Mouse (Mus musculus) ES-E14 (cell line): ENCODE data around the gene Ralbp1. TPM values are rescaled to one million over a fixed set of nuclear protein-coding genes. Genes with fewer than 3 reads are reported as not detected.

Experiments used
- DNase-seq: peaks from one replicate; pipeline ENCODE4 v3.0.0-alpha.2; 2013; ENCODE audit warnings: low read depth, low spot score
- H3K27ac ChIP-seq: 2 replicates; pipeline ENCODE4 v1.5.1; 2012; ENCODE audit warnings: low read depth, mild to moderate bottlenecking, low read length, moderate library complexity, mixed read lengths; ENCODE audit not compliant: poor library complexity, insufficient read depth, severe bottlenecking
- H3K36me3 ChIP-seq: 2 replicates; pipeline ENCODE4 v1.6.1; 2012; ENCODE audit warnings: mild to moderate bottlenecking, low read length, moderate library complexity, mixed read lengths; ENCODE audit not compliant: control insufficient read depth, poor library complexity, insufficient read depth, severe bottlenecking
- H3K4me1 ChIP-seq, 2 experiments: fragments of 150-350 bp in 1 of 2; sonication (generic) in 1 of 2; 2 replicates each; pipeline ENCODE4 v1.6.1; 2012; ENCODE audit warnings: low read length in 2 of 2, mild to moderate bottlenecking in 1 of 2, mixed read lengths in 1 of 2; ENCODE audit not compliant: control insufficient read depth in 2 of 2, insufficient read depth in 2 of 2, poor library complexity in 1 of 2
- H3K4me3 ChIP-seq, 2 experiments: fragments of 150-350 bp in 1 of 2; sonication (generic) in 1 of 2; 2 replicates each; pipeline ENCODE4 v1.5.1; 2012; ENCODE audit warnings: low read length in 2 of 2, low read depth in 1 of 2, mild to moderate bottlenecking in 1 of 2, mixed read lengths in 1 of 2; ENCODE audit not compliant: insufficient read depth in 1 of 2, poor library complexity in 1 of 2, severe bottlenecking in 1 of 2
- H3K9ac ChIP-seq: 2 replicates; pipeline ENCODE4 v1.6.1; 2012; ENCODE audit warnings: low read depth, mild to moderate bottlenecking, low read length, mixed read lengths; ENCODE audit not compliant: poor library complexity, insufficient read depth, severe bottlenecking
- H3K9me3 ChIP-seq: fragments of 150-350 bp; sonication (generic); 2 replicates; pipeline ENCODE4 v1.6.1; 2012; ENCODE audit warnings: low read depth, mild to moderate bottlenecking, low read length; ENCODE audit not compliant: control insufficient read depth, insufficient read depth
- CHD2 ChIP-seq: IDR thresholded peaks from 2 replicates; pipeline ENCODE4 v1.6.1; 2014; ENCODE audit warnings: mild to moderate bottlenecking, low read depth, low read length, inconsistent platforms
- HCFC1 ChIP-seq: IDR thresholded peaks from 2 replicates; pipeline ENCODE4 v1.6.1; 2012; ENCODE audit warnings: low read length, inconsistent platforms, borderline replicate concordance; ENCODE audit not compliant: insufficient read depth
- MAFK ChIP-seq: IDR thresholded peaks from 2 replicates; pipeline ENCODE4 v1.6.1; 2014; ENCODE audit warnings: mild to moderate bottlenecking, low read depth, low read length, inconsistent platforms; ENCODE audit not compliant: insufficient read depth
- ZC3H11A ChIP-seq: IDR thresholded peaks from 2 replicates; pipeline ENCODE4 v1.6.1; 2012; ENCODE audit warnings: low read depth, mild to moderate bottlenecking, inconsistent platforms, low read length, borderline replicate concordance
- ZNF384 ChIP-seq: IDR thresholded peaks from 2 replicates; pipeline ENCODE4 v1.6.1; 2012; ENCODE audit warnings: low read depth, low read length, inconsistent platforms
- in situ Hi-C, 2 experiments: fragments of 600-800 bp; cut with MboI; formaldehyde crosslinking; loops; one replicate each; pipeline ENCODE4 v1.15.1; 2025; ENCODE audit warnings: low sequenced_read_pairs in 2 of 2, inconsistent platforms in 1 of 2; ENCODE audit not compliant: unreplicated experiment in 2 of 2
- total RNA-seq: library from RNA; depleted of rRNA; stranded (reverse); fragments of 300-350 nt; gene quantifications from 2 replicates; pipeline ENCODE4 v1.2.3, GENCODE M21; 2012

The Ralbp1 gene
- total RNA-seq, 1 experiment, result 57.6 TPM

- Histone ChIP-seq H3K9ac (peak overlapping the region; percentile 33; the same call in 1 of the 2 replicates), H3K9me3 (no peaks in the 10 kb centered on the region), H3K27ac (no peak overlapping the region), H3K4me3 (peak overlapping the region in 1 of 2 experiments; percentile 10; a peak in 1 of 4 replicates), H3K36me3 (no peaks in the 10 kb centered on the region), H3K4me1 (peaks cover 0 to 9% of the 10 kb centered on the region in 2 experiments; a peak in 2 of 4 replicates)
- in situ Hi-C loops, result no loop called here
- TF ChIP-seq MAFK (no peak), HCFC1 (no peak), ZNF384 (no peak), CHD2 (no peak), ZC3H11A (no peak)
- no peak for DNase-seq
Observed at GRCm38 (mm10) chr17:65905241-65905640, 19.6 kb upstream of the Ralbp1 start.

GRCm38 (mm10) chr17:65903826-65904225 is 18.2 kb upstream of the Ralbp1 start:
- in situ Hi-C loops, result no loop called here
- Histone ChIP-seq H3K9ac (no peak overlapping the region), H3K4me3 (no peak overlapping the region), H3K9me3 (no peaks in the 10 kb centered on the region), H3K27ac (no peak overlapping the region), H3K36me3 (no peaks in the 10 kb centered on the region), H3K4me1 (peaks cover 0 to 9% of the 10 kb centered on the region in 2 experiments; a peak in 2 of 4 replicates)
- TF ChIP-seq MAFK (no peak), ZNF384 (no peak), CHD2 (no peak), HCFC1 (no peak), ZC3H11A (no peak)
- no peak for DNase-seq

- Histone ChIP-seq H3K27ac (no peak overlapping the region), H3K4me3 (no peak overlapping the region), H3K36me3 (no peaks in the 10 kb centered on the region), H3K4me1 (peaks cover 0 to 9% of the 10 kb centered on the region in 2 experiments; a peak in 2 of 4 replicates), H3K9me3 (no peaks in the 10 kb centered on the region), H3K9ac (no peak overlapping the region)
- no peak for DNase-seq
- TF ChIP-seq CHD2, result no peak
- no peak for TF ChIP-seq ZC3H11A
- in situ Hi-C loops, result no loop called here
Observed at GRCm38 (mm10) chr17:65903011-65903410, 17.4 kb upstream of the Ralbp1 start.

- in situ Hi-C loops, result no loop called here
- H3K36me3 ChIP-seq, result no peaks in the 10 kb centered on the region
- peaks cover 0 to 9% of the 10 kb centered on the region in 2 experiments; a peak in 2 of 4 replicates for H3K4me1 ChIP-seq
- no peak overlapping the region for H3K9ac ChIP-seq
- TF ChIP-seq CHD2 (no peak), HCFC1 (no peak), MAFK (no peak), ZC3H11A (no peak), ZNF384 (no peak)
- H3K27ac ChIP-seq, result no peak overlapping the region
- no peak overlapping the region for H3K4me3 ChIP-seq
- no peaks in the 10 kb centered on the region for H3K9me3 ChIP-seq
- DNase-seq, result no peak
Observed at GRCm38 (mm10) chr17:65902281-65902680, 16.7 kb upstream of the Ralbp1 start.

GRCm38 (mm10) chr17:65896016-65896415 is 10.4 kb upstream of the Ralbp1 start:
- Histone ChIP-seq H3K9me3 (no peaks in the 10 kb centered on the region), H3K4me3 (no peak overlapping the region), H3K36me3 (no peaks in the 10 kb centered on the region), H3K9ac (no peak overlapping the region), H3K27ac (no peak overlapping the region), H3K4me1 (peaks cover 0 to 2% of the 10 kb centered on the region in 2 experiments; a peak in 2 of 4 replicates)
- in situ Hi-C loops, result no loop called here
- TF ChIP-seq ZC3H11A, result no peak
- no peak for TF ChIP-seq HCFC1
- TF ChIP-seq CHD2, result no peak
- no peak for TF ChIP-seq ZNF384
- TF ChIP-seq MAFK, result no peak
- no peak for DNase-seq
